Mouse (Mus musculus): Measurements from ENCODE around the gene Oas1a. TPM values are rescaled to one million over a fixed set of nuclear protein-coding genes. Genes with fewer than 3 reads are reported as not detected.
"Not testable (repeated sequence)": the region's sequence is repeated elsewhere in the genome, so short reads cannot be mapped to it uniquely, and the experiment has no call there.

The Oas1a gene
- 33.1 and 61.0 TPM in 2 replicates for polyA plus RNA-seq (2012; rRNA removed)

DNA sequence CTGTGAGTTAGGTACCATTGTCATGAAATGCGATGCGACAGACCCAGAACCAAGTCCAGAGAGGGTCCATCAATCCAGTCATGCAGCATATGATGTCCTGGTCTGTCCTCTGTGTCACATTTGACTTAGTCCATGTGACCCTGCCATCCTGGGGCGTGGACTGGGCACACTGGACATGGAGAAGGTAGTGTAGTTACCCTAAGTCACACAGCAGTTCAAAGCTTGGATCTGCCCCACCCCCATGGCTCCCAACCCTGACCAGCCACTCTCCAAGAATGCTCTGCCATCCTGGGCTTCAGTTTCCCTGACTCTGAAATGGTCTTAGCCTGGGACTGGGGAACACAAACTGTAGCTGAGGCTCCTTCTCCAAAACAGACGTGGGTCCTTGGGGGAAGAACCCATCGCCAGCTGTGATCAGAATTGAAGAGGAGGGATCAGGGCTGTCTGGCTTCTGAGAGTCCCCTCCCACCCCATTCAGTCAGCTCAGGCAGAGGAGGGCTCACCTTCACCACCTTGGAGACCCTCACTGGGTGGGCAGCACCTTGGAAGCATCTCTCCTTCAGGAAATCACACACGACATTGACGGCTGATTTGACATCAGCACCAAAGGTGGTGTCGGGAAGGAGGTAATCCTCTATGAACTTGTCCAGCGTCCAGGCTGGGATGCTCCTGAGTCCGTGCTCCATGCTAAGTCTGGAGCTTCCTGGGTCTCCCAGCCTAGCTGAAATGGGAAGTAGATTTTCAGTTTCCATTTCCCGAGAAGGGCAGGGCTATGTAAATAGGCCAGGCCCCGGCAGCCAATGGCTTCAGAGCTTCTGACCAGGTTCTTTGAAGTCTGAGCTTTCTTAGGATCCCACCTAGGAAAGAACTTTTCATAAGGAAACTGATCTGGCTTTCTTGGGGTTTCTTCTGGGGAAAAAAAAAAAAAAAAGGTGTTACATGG lies at the start of gene Oas1a:
Gene Oas1a, minus strand, starts transcription at position 731 of the 943 bp plus-strand sequence.
- DNase-seq (ENCODE audit: low read depth, low spot score), result not testable (repeated sequence)
- WGBS, result 31% methylated on average over 9 of the region's 12 CpGs

DNA sequence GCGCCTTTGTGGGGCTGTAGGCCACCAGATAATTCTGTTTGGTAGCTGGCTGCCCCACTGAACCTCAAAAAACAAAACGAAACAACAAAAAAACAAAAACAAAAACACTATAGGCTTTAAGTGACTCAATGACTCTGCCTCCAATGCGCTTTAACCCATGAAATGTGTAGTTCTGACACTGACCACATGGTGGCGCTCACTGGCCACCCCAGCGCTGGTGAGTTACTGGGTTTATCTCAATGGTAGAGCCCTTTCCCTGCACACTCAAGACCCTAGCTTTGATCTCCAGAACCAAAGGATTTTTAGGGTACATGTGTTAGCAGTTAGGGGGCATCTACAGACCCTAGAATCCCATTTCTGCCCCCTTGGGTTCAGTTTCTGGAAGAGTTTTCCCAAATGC lies 46.7 kb upstream of the Oas1a start:
- DNase-seq (ENCODE audit: low read depth, low spot score), result no peak
- 28% methylated on average over 5 of the region's 5 CpGs for whole genome bisulfite sequencing

DNA sequence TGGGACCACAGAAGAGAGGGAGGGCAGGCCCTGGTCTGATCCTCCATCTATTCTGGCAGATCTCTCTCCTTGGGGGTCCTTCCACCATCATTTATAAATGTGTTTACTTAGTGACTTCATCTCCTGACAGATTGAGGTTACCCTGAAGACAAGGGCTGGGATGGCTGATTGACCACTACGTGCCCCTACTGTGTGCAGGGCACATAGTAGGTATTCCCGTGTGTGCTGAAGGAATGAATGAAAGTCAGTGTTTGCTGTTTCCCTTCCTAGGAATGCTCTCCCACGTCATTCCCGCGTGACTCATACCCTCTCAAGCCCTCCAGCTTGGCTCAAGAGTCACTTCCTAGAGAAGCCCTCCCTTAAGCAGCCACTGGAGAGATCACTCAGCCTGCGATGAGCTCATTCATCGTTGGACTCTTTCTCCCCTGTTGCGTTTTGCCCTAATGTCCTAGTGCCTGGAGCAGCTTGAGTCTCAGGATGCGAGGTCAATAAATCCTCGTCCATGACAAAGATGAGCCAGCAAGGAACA lies 45.0 kb upstream of the Oas1a start:
- WGBS, result 56% methylated on average over 10 of the region's 10 CpGs
- no peak for DNase-seq (ENCODE audit: low read depth, low spot score)

DNA sequence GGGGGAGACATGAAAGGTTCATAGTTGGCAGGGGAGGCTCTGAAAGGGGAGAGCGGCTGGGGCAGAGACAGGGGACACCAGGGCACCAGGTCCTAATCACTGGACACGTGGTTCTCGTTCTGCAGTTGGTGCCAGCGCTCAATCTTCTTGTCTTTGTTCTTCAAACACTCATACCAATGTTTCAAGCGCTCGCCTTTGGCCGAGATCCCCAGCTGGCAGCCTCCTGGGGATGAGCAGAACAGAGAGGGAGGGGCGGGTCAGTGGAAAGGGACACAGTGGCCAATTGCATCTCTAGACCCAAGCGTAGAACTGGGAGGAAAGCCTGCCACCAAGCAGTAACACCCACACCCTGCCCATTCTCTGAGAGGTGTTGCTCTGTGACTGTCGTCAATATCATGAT lies 34.8 kb upstream of the Oas1a start:
- DNase-seq (ENCODE audit: low read depth, low spot score), result no peak
- 80% methylated on average over 10 of the region's 10 CpGs for WGBS

DNA sequence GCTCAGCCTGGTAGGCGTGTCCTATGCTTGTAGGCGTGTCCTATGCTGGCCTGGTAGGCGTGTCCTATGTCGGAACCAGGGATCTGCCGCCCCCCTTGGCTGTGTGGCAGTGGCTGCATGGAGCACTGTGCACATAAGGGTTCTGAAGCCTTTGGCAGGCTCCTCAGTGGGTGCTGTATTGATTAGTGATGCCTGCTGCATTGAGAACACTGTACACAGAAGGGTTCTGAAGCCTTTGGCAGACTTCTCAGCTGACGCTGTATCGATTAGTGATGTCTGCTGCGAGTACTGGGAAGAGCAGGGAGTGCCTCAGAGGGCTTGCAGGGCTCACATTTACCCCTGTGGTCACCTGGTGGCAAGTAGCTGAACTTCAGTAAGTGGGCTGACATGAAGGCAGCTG lies 31.3 kb upstream of the Oas1a start:
- no peak for DNase-seq (ENCODE audit: low read depth, low spot score)
- 49% methylated on average over 8 of the region's 8 CpGs for WGBS

DNA sequence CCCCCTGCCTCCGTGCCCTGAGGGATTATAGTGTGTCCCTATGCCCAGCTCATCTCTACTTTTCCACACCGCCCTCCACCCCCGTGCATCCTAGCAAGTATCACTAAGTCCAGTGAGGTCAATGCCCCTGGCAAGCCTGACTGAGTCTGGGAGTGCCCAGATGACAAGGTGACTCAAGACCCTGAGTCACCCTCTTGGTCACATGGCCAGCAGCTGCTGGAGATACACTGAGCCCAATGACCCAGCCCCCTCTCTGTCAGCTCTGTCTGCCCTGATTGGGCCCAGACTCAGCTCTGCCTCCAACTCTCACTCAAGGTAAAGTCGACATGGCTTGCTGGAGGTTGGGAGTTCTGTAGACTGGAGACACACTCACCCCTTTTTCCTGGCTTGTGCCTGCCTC lies 30.5 kb upstream of the Oas1a start:
- DNase-seq (ENCODE audit: low read depth, low spot score), result no peak
- WGBS, result 68% methylated on average over 4 of the region's 4 CpGs

DNA sequence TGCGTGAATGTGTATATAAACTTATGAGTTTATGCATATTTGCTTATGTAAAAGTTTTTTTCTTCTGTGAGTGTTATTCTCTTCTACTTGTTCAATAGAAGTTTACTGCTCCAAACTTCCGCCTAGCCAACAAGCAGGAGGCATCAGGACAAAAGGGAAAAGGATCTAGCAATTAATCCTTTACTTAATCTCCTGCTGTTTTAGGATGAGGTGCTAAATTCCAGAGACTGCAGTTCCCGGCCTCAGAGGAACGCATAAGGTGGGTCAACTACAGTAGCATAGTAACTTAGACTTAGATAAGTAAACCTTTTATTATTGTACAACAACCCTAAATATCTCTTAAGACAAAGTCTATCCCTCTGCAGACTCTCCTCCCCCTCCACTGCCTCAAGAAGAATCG lies 26.6 kb upstream of the Oas1a start:
- no peak for DNase-seq (ENCODE audit: low read depth, low spot score)
- 48% methylated on average over 5 of the region's 5 CpGs for WGBS

DNA sequence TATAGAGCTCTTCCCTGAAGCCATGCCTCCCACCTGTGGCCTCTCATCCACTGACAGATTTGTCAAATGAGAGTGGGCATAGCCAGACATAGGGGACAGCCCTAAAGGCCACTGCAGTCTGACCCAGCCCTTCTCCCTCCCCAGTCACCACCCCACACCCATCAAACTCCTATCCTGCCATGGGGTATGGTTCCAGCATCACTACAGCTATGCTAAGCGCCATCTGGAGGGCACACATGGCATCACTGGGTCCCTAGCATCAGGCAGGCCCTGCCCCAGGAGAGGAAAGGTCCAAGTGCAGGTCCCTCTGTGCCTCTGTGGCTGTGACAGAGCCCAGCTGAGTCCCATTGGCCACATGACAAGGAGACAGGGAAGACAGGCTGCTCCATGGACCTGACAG lies 19.7 kb upstream of the Oas1a start:
- DNase-seq (ENCODE audit: low read depth, low spot score), result no peak
- 18% methylated on average over 1 of the region's 1 CpGs for WGBS

DNA sequence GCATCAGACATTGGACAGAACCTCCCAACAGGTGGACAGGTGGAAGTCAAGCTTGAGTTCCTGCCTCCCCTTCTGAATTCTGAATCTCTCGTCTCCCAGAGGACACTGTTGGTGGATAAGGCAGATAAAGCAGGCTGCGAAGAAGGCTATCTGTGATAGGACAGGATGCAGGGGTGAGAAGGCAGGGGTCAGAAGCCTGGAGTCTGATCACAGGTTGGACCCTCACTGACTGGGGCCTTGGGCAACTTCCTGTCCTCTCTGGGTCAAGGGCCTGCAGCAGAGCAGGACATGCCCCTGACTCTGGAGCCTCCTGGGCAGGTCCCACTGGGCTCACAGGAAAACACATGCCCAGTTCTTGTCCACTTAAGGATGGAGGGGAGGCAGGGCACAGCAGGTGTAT lies 19.0 kb upstream of the Oas1a start:
- not testable (repeated sequence) for DNase-seq (ENCODE audit: low read depth, low spot score)
- 74% methylated on average over 2 of the region's 2 CpGs for WGBS

DNA sequence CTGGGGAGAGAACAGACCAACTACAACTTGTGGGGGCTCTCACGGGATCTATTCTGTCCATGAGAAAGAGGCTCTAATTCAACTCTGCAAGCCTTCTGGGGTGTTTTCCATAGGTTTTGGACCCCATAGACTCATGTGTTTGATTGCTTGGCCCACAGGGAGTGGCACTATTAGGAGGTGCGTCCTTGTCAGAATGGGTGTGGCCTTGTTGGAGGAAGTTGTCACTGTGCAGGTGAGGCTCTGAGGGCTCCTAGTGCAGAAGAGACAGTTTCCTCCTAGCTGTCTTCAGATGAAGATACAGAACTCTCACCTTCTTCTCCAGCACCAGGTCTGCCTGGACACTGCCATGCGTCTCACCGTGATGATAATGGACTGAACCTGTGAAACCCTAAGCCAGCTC lies 17.2 kb upstream of the Oas1a start:
- WGBS, result 23% methylated on average over 4 of the region's 4 CpGs
- DNase-seq (ENCODE audit: low read depth, low spot score), result not testable (repeated sequence)

DNA sequence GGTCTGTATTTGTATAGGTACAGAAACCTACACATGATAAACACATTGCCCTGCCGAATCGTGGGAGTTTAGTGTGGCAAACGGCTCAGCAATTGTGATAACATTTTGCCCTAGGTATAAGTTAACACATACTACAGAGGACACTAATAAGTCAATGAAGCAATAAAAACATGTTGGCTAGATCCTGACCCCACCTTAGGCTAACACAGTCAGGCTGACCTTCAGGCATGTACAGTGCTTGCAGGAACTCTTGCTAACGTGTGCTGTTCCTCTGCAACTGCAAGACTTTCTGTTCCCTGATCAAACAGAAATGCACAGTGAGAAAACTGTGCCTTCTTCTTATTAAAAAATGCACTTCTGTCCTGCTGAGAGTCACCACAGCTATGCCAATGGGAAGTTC lies 16.6 kb upstream of the Oas1a start:
- peak; percentile 68 for DNase-seq (ENCODE audit: low read depth, low spot score)
- WGBS, result 16% methylated on average over 4 of the region's 4 CpGs

DNA sequence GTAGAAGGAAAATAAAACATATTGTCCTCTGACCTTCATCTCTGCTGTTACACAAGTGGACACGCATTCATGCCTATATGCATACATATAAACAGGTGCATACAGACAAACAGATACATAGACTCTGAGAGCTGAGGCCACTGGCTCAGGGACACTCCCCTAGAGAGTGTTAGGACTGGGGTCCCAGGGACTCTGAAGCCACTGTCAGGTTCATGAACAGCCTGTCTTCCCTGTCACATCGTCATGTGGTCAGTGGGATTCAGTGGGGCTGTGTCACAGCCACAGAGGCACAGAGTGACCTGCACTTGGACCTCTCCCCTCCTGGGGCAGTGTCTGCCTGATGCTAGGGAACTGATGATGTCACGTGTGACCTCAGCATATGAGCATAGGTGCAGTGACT lies 13.0 kb upstream of the Oas1a start:
- DNase-seq (ENCODE audit: low read depth, low spot score), result no peak
- WGBS, result 81% methylated on average over 3 of the region's 3 CpGs

DNA sequence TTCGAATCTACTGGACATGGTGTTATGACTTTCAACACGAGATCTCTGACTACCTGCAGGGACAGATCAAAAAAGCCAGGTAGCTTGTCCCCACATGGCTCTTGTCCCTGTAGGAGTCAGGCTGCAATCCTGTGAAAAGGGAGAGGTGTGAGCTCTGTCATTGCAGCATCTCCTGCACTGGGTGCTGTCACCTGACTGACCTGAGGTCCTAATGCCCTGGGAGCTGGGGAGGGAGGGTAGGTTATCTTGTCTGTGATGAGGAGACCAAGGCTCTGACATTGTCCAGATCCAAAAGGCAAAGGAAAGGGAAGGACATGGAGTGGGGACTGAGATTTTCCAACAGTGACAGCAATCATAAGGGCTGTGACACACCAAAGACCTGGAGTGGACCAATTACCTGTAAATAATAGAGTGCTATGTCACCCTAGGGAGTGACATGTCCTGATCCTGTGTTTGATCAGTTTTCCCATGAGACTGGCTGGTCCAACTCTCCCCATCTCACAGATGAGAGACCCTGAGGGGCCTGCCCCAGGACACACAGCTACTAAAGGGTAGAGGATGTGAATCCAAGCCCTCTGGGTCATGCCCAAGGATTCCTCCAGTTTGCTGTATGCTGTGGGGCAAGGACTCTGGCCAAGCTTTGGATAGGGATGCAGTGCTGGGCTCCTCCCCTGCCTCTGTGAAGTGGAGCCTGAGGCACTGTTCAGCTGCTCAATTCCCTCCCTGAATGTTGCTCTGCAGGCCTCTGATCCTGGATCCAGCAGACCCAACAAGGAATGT lies 12.0 kb upstream of the Oas1a start:
- DNase-seq (ENCODE audit: low read depth, low spot score), result not testable (repeated sequence)
- WGBS, result 77% methylated on average over 2 of the region's 2 CpGs

DNA sequence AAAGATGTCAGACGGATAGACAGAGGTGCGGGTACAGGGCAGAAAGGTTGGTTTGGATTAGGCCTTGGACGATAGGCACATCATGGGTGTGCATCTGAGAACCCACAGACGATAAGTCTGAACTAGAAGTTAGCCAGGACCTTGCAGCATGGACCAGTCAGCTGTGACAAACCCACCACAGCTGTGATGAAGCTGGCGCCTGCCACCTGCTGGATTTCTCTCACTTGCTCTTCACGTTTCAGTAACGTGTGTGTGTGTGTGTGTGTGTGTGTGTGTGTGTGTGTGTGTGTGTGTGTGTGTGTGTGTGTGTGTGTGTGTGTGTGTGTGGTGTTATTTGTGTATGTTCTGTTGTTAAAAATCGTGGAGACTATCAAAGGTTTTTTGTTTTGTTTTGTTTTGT lies 6.9 kb upstream of the Oas1a start, which contains the start of gene Oas1d:
Gene Oas1d, plus strand, starts transcription at position 333 of the 400 bp plus-strand sequence.
- WGBS, result 46% methylated on average over 8 of the region's 8 CpGs

DNA sequence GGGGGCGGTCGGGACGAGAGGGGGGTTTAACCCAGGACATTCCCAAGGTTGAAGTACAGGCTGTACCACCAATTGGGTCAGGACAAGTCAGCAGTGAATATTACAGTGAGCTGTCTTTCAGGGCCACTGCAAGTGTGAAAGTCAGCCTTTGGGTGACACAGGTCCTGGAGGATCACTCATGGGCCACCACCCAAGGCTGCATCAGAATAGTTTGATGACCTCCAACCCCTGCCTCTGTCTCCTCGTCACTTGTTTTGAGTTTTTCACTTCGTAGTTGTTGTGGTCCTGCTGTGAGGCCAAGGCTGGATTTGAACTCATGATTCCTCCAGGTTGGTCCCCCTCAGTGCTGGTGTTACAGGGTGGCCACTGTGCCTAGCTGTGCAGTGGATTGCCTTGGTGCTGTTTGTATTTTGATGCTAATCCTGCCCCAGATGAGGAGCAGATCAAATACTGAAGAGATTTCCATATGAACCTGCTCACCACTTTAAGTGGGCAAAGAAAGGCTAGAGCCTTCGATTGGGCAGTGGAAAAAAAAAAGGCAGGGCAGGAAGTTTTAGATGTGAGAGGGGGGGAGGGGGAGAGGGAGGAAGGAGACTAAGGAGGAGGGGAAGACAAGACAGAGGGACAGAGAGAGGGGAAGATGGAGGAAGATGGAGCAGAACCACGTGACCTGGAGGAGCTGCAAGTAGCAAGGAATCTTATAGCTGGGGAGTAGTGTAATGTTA lies 1.0 kb upstream of the Oas1a start:
- WGBS, result 71% methylated on average over 7 of the region's 7 CpGs
- DNase-seq (ENCODE audit: low read depth, low spot score), result no peak

More for the DNA sequence above, 6.9 kb upstream of the Oas1a start, which contains the start of gene Oas1d:
- not testable (repeated sequence) for DNase-seq (ENCODE audit: low read depth, low spot score)

DNA sequence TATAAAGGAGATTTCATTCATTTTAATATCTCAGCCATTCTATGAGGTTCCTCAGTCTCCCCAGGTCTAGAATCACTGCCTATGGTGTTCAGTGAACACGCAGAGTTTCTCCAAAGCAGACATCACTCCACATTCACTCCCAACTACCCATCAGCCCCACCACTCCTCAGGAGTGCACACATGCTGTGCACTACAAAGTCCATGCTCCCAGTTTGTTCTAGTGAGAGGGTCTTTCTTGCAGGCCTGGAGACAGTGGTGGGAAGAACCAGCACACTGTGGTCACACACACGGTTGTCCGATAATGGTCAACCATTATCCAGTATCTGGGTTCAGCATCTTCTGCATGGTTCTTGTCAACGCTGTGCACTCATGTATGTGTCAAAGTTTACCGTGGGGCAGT lies 5.3 kb downstream of the Oas1a start:
- 91% methylated on average over 5 of the region's 5 CpGs for WGBS
- no peak for DNase-seq (ENCODE audit: low read depth, low spot score)

DNA sequence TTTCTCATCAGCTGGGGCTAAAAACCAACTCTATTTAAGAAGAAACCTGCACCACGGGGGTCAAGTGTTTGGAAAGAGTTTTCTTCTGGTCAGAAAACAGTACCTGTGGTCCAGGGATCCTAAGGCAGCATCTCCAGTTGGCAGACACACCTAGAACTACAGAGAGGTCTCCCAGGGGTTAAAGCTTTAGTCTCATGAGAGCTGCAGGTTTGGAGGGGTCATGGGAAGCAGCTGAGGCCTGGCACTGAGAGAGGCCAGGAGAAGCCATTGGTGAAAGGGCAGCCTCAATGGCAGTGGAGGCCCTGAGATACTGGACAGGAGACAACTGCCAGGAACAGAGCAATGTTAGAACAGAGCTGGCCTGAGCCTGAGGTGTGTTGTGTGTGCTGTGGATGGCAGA lies 6.7 kb downstream of the Oas1a start:
- whole genome bisulfite sequencing, result 68% methylated on average over 1 of the region's 1 CpGs
- no peak for DNase-seq (ENCODE audit: low read depth, low spot score)

DNA sequence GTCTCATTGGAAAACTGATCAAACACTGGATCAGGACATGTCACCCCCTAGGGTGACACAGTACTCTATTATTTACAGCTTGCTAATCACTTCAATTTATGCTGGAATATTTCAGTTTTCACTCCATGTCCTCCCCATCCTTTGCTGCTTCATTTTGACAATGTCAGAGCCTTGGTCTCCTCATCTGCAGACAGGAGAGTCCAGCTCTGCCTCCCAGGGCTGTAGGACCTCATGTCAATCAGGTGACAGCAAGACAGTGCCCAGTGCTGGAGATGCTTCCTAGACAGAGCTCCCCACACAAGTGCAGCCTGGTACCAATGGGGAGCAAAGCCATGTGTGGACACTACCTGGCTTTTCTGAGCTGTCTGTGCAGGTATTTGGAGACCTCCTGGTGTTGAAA lies 8.6 kb downstream of the Oas1a start:
- no peak for DNase-seq (ENCODE audit: low read depth, low spot score)

DNA sequence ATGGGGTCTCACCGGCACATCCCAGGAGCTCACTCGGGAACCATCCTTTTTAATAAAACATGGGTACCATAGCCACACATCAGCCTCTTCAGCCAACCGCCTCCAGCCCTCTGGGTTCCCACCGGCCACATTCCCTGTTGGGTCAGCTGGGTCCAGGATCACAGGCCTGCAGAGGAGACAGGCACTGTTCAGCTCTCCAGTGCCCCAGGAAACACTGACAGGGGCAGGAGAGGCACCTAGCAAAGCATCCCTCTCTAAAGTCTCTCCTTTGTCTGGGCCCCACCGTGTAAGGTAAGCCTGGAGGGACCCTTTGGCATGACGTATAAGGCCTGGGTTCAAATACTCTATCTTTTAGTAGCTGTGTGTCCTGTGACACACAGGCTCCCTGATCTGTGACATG lies 9.0 kb downstream of the Oas1a start:
- DNase-seq (ENCODE audit: low read depth, low spot score), result no peak
- 94% methylated on average over 6 of the region's 6 CpGs for WGBS
